Mouse (Mus musculus): ENCODE results near the gene 4632433K11Rik. TPM values are rescaled to one million over a fixed set of nuclear protein-coding genes. Genes with fewer than 3 reads are reported as not detected.

Gene 4632433K11Rik
- polyA plus RNA-seq, 1 experiment: not detected

DNA sequence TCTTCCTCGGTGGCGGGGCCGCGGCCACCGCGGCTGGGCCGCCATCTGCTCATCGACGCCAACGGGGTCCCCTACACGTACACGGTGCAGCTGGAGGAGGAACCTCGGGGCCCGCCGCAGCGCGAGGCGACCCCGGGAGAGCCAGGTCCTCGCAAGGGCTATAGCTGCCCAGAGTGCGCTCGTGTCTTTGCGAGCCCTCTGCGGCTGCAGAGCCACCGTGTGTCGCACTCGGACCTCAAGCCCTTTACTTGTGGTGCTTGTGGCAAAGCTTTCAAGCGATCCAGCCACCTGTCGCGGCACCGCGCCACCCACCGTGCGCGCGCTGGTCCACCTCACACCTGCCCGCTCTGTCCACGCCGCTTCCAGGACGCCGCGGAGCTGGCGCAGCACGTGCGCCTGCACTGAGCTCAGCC is 19.0 kb downstream of the 4632433K11Rik start:
- Histone ChIP-seq H3K27ac (ENCODE audit: insufficient read depth, low read length) (no peak overlapping the region), H3K4me1 (ENCODE audit: control insufficient read depth, insufficient read depth, low read length) (peaks cover 8% of the 10 kb centered on the region), H3K4me3 (ENCODE audit: insufficient read depth, low read length) (peak overlapping the region; percentile 52)
- no peak for TF ChIP-seq POLR2A (IDR thresholded peaks at IDR 0.05; ENCODE audit: extremely low read depth, insufficient read depth, low read length)
- TF ChIP-seq CTCF (IDR thresholded peaks at IDR 0.05; ENCODE audit: extremely low read depth, insufficient read depth, low read length): no peak

GRCm38 (mm10) chr7:5053456-5054179 is 19.7 kb downstream of the 4632433K11Rik start:
- TF ChIP-seq CTCF (IDR thresholded peaks at IDR 0.05; ENCODE audit: extremely low read depth, insufficient read depth, low read length) (no peak), POLR2A (IDR thresholded peaks at IDR 0.05; ENCODE audit: extremely low read depth, insufficient read depth, low read length) (peak; percentile 23; the same call in 1 of the 2 replicates)
- Histone ChIP-seq H3K4me3 (ENCODE audit: insufficient read depth, low read length) (peak overlapping the region; percentile 52), H3K4me1 (ENCODE audit: control insufficient read depth, insufficient read depth, low read length) (peaks cover 8% of the 10 kb centered on the region), H3K27ac (ENCODE audit: insufficient read depth, low read length) (no peak overlapping the region)

DNA sequence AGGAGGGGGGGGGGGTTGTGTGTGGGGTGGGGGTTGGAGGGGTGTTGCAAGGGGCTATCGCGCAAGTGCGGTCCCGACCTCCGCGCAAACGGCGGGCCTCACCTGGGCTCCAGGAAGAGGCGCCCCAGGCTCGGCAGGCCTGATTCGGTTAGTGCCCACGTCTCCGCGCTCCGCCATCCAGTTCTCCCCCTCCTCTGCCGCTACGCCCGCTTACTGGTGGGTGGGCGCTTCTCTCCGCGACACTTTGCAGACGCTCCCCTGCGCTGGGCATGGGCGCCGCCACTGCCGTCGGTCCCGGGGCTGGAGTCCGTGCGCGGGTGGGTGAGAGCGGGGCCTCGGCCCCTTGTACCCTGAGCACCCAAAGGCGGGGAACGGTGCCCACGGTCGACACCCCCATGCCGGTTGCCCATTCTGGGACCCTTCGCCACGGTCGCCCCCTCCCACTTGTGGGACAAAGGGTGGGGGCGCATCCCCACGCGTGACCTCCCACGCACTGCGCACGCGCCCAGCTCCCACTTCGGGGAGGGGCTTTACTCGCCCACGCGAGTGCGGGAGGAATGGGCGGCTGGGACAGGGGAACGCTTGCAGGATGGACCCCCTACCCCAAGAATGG is 22.8 kb downstream of the 4632433K11Rik start:
- Histone ChIP-seq H3K4me3 (ENCODE audit: insufficient read depth, low read length) (peak overlapping the region; percentile 66), H3K4me1 (ENCODE audit: control insufficient read depth, insufficient read depth, low read length) (peaks cover 11% of the 10 kb centered on the region), H3K27ac (ENCODE audit: insufficient read depth, low read length) (peak overlapping the region; percentile 93)
- TF ChIP-seq POLR2A (IDR thresholded peaks at IDR 0.05; ENCODE audit: extremely low read depth, insufficient read depth, low read length) (peak; percentile 47; the same call in 1 of the 2 replicates), CTCF (IDR thresholded peaks at IDR 0.05; ENCODE audit: extremely low read depth, insufficient read depth, low read length) (no peak)

GRCm38 (mm10) chr7:5057381-5057780 is 23.5 kb downstream of the 4632433K11Rik start:
- no peak for TF ChIP-seq POLR2A (IDR thresholded peaks at IDR 0.05; ENCODE audit: extremely low read depth, insufficient read depth, low read length)
- H3K27ac ChIP-seq (ENCODE audit: insufficient read depth, low read length): peak overlapping the region; percentile 93
- peak overlapping the region; percentile 66 for H3K4me3 ChIP-seq (ENCODE audit: insufficient read depth, low read length)
- peaks cover 11% of the 10 kb centered on the region for H3K4me1 ChIP-seq (ENCODE audit: control insufficient read depth, insufficient read depth, low read length)

DNA sequence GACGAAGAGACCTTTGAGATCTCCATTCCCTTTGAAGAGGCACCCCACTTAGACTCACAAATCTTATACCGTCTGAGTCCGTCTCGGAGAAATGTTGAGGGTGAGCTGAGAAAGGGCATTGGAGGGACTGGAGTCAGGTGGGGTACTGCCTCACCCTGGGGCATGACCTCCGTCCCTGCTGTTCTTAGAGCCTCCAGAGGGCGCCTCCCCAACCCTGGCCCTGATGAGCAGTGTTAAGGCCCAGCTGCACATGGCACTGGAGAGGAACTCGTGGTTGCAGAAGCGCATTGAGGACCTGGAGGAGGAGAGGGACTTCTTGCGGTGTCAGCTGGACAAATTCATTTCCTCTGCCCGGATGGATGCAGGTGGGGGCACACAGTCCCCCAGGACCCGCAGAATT is 23.9 kb downstream of the 4632433K11Rik start:
- H3K4me1 ChIP-seq (ENCODE audit: control insufficient read depth, insufficient read depth, low read length): peaks cover 11% of the 10 kb centered on the region
- H3K27ac ChIP-seq (ENCODE audit: insufficient read depth, low read length): no peak overlapping the region
- TF ChIP-seq POLR2A (IDR thresholded peaks at IDR 0.05; ENCODE audit: extremely low read depth, insufficient read depth, low read length): no peak
- TF ChIP-seq CTCF (IDR thresholded peaks at IDR 0.05; ENCODE audit: extremely low read depth, insufficient read depth, low read length): no peak
- peak overlapping the region; percentile 66 for H3K4me3 ChIP-seq (ENCODE audit: insufficient read depth, low read length)

- no peak overlapping the region for H3K4me3 ChIP-seq (ENCODE audit: insufficient read depth, low read length)
- TF ChIP-seq CTCF (IDR thresholded peaks at IDR 0.05; ENCODE audit: extremely low read depth, insufficient read depth, low read length) (no peak), POLR2A (IDR thresholded peaks at IDR 0.05; ENCODE audit: extremely low read depth, insufficient read depth, low read length) (no peak)
- no peak overlapping the region for H3K27ac ChIP-seq (ENCODE audit: insufficient read depth, low read length)
- peaks cover 9% of the 10 kb centered on the region for H3K4me1 ChIP-seq (ENCODE audit: control insufficient read depth, insufficient read depth, low read length)
Measured at GRCm38 (mm10) chr7:5058631-5059030, 24.7 kb downstream of the 4632433K11Rik start.

GRCm38 (mm10) chr7:5059421-5059820 is 25.5 kb downstream of the 4632433K11Rik start:
- Histone ChIP-seq H3K27ac (ENCODE audit: insufficient read depth, low read length) (no peak overlapping the region), H3K4me3 (ENCODE audit: insufficient read depth, low read length) (no peak overlapping the region), H3K4me1 (ENCODE audit: control insufficient read depth, insufficient read depth, low read length) (peaks cover 10% of the 10 kb centered on the region)
- TF ChIP-seq CTCF (IDR thresholded peaks at IDR 0.05; ENCODE audit: extremely low read depth, insufficient read depth, low read length): no peak
- no peak for TF ChIP-seq POLR2A (IDR thresholded peaks at IDR 0.05; ENCODE audit: extremely low read depth, insufficient read depth, low read length)

- peak overlapping the region; percentile 67 for H3K27ac ChIP-seq (ENCODE audit: insufficient read depth, low read length)
- no peak for TF ChIP-seq POLR2A (IDR thresholded peaks at IDR 0.05; ENCODE audit: extremely low read depth, insufficient read depth, low read length)
- peak; percentile 60 for TF ChIP-seq CTCF (IDR thresholded peaks at IDR 0.05; ENCODE audit: extremely low read depth, insufficient read depth, low read length)
- peak overlapping the region; percentile 69 for H3K4me3 ChIP-seq (ENCODE audit: insufficient read depth, low read length)
- H3K4me1 ChIP-seq (ENCODE audit: control insufficient read depth, insufficient read depth, low read length): peaks cover 10% of the 10 kb centered on the region
Measured at GRCm38 (mm10) chr7:5060239-5060731, 26.4 kb downstream of the 4632433K11Rik start.

GRCm38 (mm10) chr7:5060944-5061773 is 27.2 kb downstream of the 4632433K11Rik start:
- H3K4me1 ChIP-seq (ENCODE audit: control insufficient read depth, insufficient read depth, low read length): peaks cover 6% of the 10 kb centered on the region

More at GRCm38 (mm10) chr7:5060944-5061773, 27.2 kb downstream of the 4632433K11Rik start:
- Histone ChIP-seq H3K4me3 (ENCODE audit: insufficient read depth, low read length) (peak overlapping the region; percentile 69), H3K27ac (ENCODE audit: insufficient read depth, low read length) (peak overlapping the region; percentile 99)
- TF ChIP-seq CTCF (IDR thresholded peaks at IDR 0.05; ENCODE audit: extremely low read depth, insufficient read depth, low read length) (0 out of 2 replicates have a peak, but pooled peaks have one; percentile 23), POLR2A (IDR thresholded peaks at IDR 0.05; ENCODE audit: extremely low read depth, insufficient read depth, low read length) (peak; percentile 64)
